Mouse (Mus musculus) layer of hippocampus, adult 11-12 months (tissue): ENCODE measurements around the gene Acad12.
"Not testable (repeated sequence)": the region's sequence is repeated elsewhere in the genome, so short reads cannot be mapped to it uniquely, and the experiment has no call there.

Experiments used
- DNase-seq: peaks from one replicate; pipeline ENCODE4 v3.0.0; 2022; ENCODE audit warnings: low spot score

Gene Acad12

GRCm38 (mm10) chr5:121618592-121619513, at the start of gene Acad12:
Gene Acad12 (minus strand): TSS chr5:121618938.
- peak; percentile 75 for DNase-seq

GRCm38 (mm10) chr5:121668411-121668810, 49.7 kb upstream of the Acad12 start:
- DNase-seq: no peak

- no peak for DNase-seq
Observed at GRCm38 (mm10) chr5:121667067-121667466, 48.3 kb upstream of the Acad12 start.

- DNase-seq: no peak
Observed at GRCm38 (mm10) chr5:121664971-121665370, 46.2 kb upstream of the Acad12 start.

GRCm38 (mm10) chr5:121664078-121664477, 45.3 kb upstream of the Acad12 start:
- no peak for DNase-seq

- no peak for DNase-seq
Observed at GRCm38 (mm10) chr5:121663456-121663855, 44.7 kb upstream of the Acad12 start.

- no peak for DNase-seq
Observed at GRCm38 (mm10) chr5:121661494-121661893, 42.8 kb upstream of the Acad12 start.

- peak; percentile 41 for DNase-seq
Observed at GRCm38 (mm10) chr5:121660897-121661254, 42.1 kb upstream of the Acad12 start.

- DNase-seq: peak; percentile 93
Observed at GRCm38 (mm10) chr5:121660059-121660896, 41.5 kb upstream of the Acad12 start, which contains the start of the genes Acad10 and Brap. Gene Acad10 (minus strand): TSS chr5:121660514. Gene Brap (plus strand): TSS chr5:121660563.

- not testable (repeated sequence) for DNase-seq
Observed at GRCm38 (mm10) chr5:121657656-121658055, 38.9 kb upstream of the Acad12 start.

- DNase-seq: not testable (repeated sequence)
Observed at GRCm38 (mm10) chr5:121656866-121657265, 38.1 kb upstream of the Acad12 start.

- DNase-seq: no peak
Observed at GRCm38 (mm10) chr5:121654526-121654925, 35.8 kb upstream of the Acad12 start.

- DNase-seq: no peak
Observed at GRCm38 (mm10) chr5:121649134-121649533, 30.4 kb upstream of the Acad12 start.

GRCm38 (mm10) chr5:121639601-121640000, 20.9 kb upstream of the Acad12 start:
- no peak for DNase-seq

- DNase-seq: no peak
Observed at GRCm38 (mm10) chr5:121637296-121637695, 18.6 kb upstream of the Acad12 start.

- DNase-seq: no peak
Observed at GRCm38 (mm10) chr5:121634668-121635067, 15.9 kb upstream of the Acad12 start.

GRCm38 (mm10) chr5:121632804-121633203, 14.1 kb upstream of the Acad12 start:
- DNase-seq: no peak

GRCm38 (mm10) chr5:121631106-121631647, 12.4 kb upstream of the Acad12 start:
- DNase-seq: not testable (repeated sequence)

GRCm38 (mm10) chr5:121627871-121628270, 9.1 kb upstream of the Acad12 start:
- peak; percentile 78 for DNase-seq

- DNase-seq: no peak
Observed at GRCm38 (mm10) chr5:121623241-121623640, 4.5 kb upstream of the Acad12 start.

- DNase-seq: no peak
Observed at GRCm38 (mm10) chr5:121621102-121621501, 2.4 kb upstream of the Acad12 start.

- not testable (repeated sequence) for DNase-seq
Observed at GRCm38 (mm10) chr5:121614921-121615320, 3.8 kb downstream of the Acad12 start.
